Mouse (Mus musculus): ENCODE results near the gene Kcnj10.

Gene Kcnj10

DNA sequence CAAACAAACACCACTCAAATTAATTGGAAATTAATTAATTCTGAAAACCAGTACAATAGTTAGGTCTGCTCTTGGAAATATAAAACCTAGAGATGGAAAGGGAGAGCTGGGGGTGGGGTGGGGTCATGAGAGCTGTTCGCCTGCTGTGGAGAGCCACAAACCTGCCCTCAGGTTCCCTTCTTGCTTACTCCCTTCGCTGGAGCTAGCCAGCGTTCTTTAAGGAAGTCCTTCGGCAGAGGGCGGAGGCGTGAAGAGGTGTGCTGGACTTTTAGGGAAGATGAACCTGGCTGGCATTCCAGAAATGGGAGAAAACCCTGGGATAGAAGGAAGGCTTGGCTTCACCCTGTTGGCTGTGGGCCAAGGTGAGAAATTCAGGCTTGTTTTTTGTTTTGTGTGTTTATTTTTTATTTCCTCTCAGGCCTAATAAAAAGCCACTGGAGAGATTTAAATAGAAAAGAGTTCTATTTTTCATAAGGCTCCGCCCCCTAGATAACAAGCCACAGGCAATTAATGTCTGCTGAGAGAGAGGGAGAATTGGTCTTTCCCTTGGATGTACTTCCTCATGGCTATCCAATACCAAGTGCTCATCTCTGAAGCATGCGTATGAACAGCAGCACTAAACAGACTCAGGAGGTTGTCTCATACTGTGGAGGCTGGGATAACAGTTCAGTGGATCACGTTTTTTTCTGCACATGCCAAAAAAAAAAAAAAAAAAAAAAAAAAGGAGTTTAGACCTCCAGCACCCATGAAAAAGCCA, 56.2 kb downstream of the Kcnj10 start:
- in situ Hi-C loops (cut with MboI; ENCODE audit: low pct_unique_long_range_greater_than_20kb in 1 of 2, low sequenced_read_pairs in 2 of 2, unreplicated experiment in 1 of 2), result no loop called here

- in situ Hi-C loops (cut with MboI; ENCODE audit: low pct_unique_long_range_greater_than_20kb in 1 of 2, low sequenced_read_pairs in 2 of 2, unreplicated experiment in 1 of 2), result loop anchor here (10.0 to 25.0 kb wide), 4 partner anchors 219 to 981 kb away; partner anchors contain the start of genes Ackr1 (in 1 of the 2) and Dusp23 (in 1 of the 2)
Observed at GRCm38 (mm10) chr1:172406077-172406706, 65.2 kb downstream of the Kcnj10 start.

- in situ Hi-C loops (cut with MboI; ENCODE audit: low pct_unique_long_range_greater_than_20kb in 1 of 2, low sequenced_read_pairs in 2 of 2, unreplicated experiment in 1 of 2), result loop anchor here (10.0 to 25.0 kb wide), 4 partner anchors 216 to 978 kb away; partner anchors contain the start of genes Ackr1 (in 1 of the 2) and Dusp23 (in 1 of the 2)
Observed at GRCm38 (mm10) chr1:172408996-172409395, 68.0 kb downstream of the Kcnj10 start.

DNA sequence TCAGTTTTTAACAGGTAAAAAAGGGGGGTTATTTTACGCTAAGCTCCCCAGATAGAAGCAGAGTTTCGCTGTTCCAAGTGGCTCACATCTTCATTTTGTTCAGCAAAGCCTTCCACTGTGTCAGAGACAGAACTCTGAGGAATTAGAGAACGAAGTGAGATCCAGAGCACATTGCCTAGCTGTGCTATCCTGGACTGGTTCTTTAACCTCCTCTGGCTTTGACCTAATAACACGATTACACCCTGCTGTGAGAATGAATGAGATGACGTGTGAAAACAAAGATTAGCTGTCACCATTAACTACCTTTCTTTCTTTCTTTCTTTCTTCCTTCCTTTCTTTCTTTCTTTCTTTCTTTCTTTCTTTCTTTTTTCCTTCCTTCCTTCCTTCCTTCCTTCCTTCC, 68.4 kb downstream of the Kcnj10 start:
- in situ Hi-C loops (cut with MboI; ENCODE audit: low pct_unique_long_range_greater_than_20kb in 1 of 2, low sequenced_read_pairs in 2 of 2, unreplicated experiment in 1 of 2), result loop anchor here (10.0 to 25.0 kb wide), 4 partner anchors 215 to 978 kb away; partner anchors contain the start of genes Ackr1 (in 1 of the 2) and Dusp23 (in 1 of the 2)

GRCm38 (mm10) chr1:172410806-172411205, 69.8 kb downstream of the Kcnj10 start:
- in situ Hi-C loops (cut with MboI; ENCODE audit: low pct_unique_long_range_greater_than_20kb in 1 of 2, low sequenced_read_pairs in 2 of 2, unreplicated experiment in 1 of 2), result loop anchor here (10.0 to 25.0 kb wide), 4 partner anchors 74 to 976 kb away; partner anchors contain the start of genes Ackr1 (in 1 of the 2), Dusp23 (in 1 of the 2) and Igsf9 (in 1 of the 2)

DNA sequence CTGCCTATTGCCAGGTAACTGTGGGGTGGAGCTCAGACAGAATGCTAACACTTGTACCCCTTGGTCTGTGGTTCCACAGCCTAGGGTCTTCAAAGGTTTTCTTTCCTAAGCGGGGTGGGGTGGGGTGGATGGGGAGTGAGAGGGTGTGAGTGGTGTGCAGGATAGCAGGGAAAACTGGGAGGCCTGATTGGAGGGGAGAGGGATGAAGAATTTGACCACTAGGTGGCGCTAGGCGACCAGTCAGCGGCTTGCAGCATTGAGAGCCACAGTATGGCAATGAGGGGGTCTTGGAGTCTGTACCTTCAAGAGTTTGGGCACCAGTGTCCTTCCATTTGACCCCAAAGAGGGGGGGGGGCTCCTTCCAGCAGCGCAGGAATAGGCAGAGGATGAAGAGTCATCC, 71.2 kb downstream of the Kcnj10 start:
- in situ Hi-C loops (cut with MboI; ENCODE audit: low pct_unique_long_range_greater_than_20kb in 1 of 2, low sequenced_read_pairs in 2 of 2, unreplicated experiment in 1 of 2), result loop anchor here (10.0 to 25.0 kb wide), 4 partner anchors 73 to 975 kb away; partner anchors contain the start of genes Ackr1 (in 1 of the 2), Dusp23 (in 1 of the 2) and Igsf9 (in 1 of the 2)

DNA sequence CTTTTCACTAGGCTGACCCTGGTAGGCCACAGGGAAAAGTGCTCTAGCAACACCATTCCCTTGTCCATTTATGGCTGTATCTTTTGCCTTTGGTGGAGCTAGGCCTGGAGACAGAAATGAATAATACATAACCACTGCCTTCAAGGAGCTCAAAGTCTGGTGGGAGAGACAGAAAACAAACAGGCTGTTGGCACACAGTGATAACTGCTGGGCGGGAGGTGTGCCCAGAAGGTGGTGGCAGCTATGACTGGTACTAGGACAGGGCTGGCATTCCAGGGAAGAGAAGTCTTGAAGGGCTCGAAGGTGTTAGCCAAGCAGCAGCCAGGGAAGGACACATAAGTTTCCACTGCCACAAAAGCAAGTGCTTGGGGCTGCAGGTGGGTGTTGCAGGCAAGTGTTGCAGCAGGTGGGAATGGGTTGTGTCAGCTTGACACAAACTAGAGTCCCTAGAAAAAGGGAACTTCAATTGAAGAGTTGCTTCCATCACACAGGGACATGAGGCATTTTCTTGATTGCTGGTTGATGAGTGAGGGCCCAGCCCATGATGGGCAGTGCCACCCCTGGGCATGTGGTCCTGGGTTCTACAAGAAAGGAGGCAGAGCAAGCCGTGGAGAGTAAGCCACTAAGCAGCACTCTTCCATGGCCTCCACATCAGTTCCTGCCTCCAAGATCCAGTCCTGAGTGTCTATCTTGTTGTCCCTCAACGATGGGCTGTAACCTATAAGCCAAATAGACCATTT, 72.7 kb downstream of the Kcnj10 start:
- in situ Hi-C loops (cut with MboI; ENCODE audit: low pct_unique_long_range_greater_than_20kb in 1 of 2, low sequenced_read_pairs in 2 of 2, unreplicated experiment in 1 of 2), result loop anchor here (10.0 to 25.0 kb wide), 4 partner anchors 71 to 974 kb away; partner anchors contain the start of genes Ackr1 (in 1 of the 2), Dusp23 (in 1 of the 2) and Igsf9 (in 1 of the 2)

DNA sequence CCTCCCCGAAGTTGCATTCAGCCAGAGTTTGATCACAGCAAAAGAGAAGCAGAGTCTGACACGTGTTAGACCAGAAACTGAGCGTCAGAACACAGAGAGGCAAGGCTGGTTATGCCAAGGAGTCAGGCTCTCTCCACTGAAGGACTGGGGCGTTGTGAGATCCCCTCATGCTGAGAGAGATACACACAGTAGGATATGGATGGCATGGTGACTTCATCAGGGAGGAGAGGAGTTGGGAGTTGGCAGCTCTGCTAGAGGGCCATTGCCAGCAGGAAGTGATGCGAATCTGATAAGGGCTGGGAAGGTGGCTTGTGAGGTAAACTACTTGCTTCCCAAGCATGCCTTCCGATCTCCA, 73.2 kb downstream of the Kcnj10 start:
- in situ Hi-C loops (cut with MboI; ENCODE audit: low pct_unique_long_range_greater_than_20kb in 1 of 2, low sequenced_read_pairs in 2 of 2, unreplicated experiment in 1 of 2), result loop anchor here (10.0 to 25.0 kb wide), 4 partner anchors 71 to 973 kb away; partner anchors contain the start of genes Ackr1 (in 1 of the 2), Dusp23 (in 1 of the 2) and Igsf9 (in 1 of the 2)

GRCm38 (mm10) chr1:172415061-172415460, 74.1 kb downstream of the Kcnj10 start:
- in situ Hi-C loops (cut with MboI; ENCODE audit: low pct_unique_long_range_greater_than_20kb in 1 of 2, low sequenced_read_pairs in 2 of 2, unreplicated experiment in 1 of 2), result loop anchor here (5.0 to 25.0 kb wide), 5 partner anchors 62 to 972 kb away; partner anchors contain the start of genes Ackr1 (in 1 of the 2), Dusp23 (in 1 of the 2), Igsf9 (in 1 of the 2) and Slamf9 (in 1 of the 2)

DNA sequence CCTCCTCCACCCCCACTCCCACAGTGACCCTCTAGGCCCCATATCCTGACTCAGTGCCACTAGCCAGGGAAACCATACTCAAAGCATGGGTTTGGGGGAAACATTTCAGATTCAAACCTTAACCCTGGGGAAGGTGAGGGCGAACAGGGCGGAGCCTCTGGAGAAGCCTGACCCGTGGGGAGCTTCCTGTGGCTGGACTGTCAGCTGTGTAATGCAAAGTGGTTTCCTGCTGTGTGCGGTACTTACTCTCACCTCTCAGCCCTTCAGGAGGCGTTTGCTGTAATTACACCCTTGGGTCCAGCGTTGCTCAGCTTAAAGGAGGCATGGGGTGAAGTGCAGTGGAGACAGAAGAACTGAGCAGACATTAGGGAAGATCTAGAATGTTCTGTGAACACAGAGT, 77.2 kb downstream of the Kcnj10 start:
- in situ Hi-C loops (cut with MboI; ENCODE audit: low pct_unique_long_range_greater_than_20kb in 1 of 2, low sequenced_read_pairs in 2 of 2, unreplicated experiment in 1 of 2), result loop anchor here (5.0 to 25.0 kb wide), 5 partner anchors 59 to 969 kb away; partner anchors contain the start of genes Ackr1 (in 1 of the 2), Dusp23 (in 1 of the 2), Igsf9 (in 1 of the 2) and Slamf9 (in 1 of the 2)

GRCm38 (mm10) chr1:172418642-172419041, 77.6 kb downstream of the Kcnj10 start:
- in situ Hi-C loops (cut with MboI; ENCODE audit: low pct_unique_long_range_greater_than_20kb in 1 of 2, low sequenced_read_pairs in 2 of 2, unreplicated experiment in 1 of 2), result loop anchor here (5.0 to 25.0 kb wide), 5 partner anchors 59 to 969 kb away; partner anchors contain the start of genes Ackr1 (in 1 of the 2), Dusp23 (in 1 of the 2), Igsf9 (in 1 of the 2) and Slamf9 (in 1 of the 2)

GRCm38 (mm10) chr1:172420181-172420580, 79.2 kb downstream of the Kcnj10 start:
- in situ Hi-C loops (cut with MboI; ENCODE audit: low pct_unique_long_range_greater_than_20kb in 1 of 2, low sequenced_read_pairs in 2 of 2, unreplicated experiment in 1 of 2), result loop anchor here (25.0 kb wide), 3 partner anchors 217 to 967 kb away; partner anchors contain the start of genes Ackr1 (in 1 of the 2) and Dusp23 (in 1 of the 2)

DNA sequence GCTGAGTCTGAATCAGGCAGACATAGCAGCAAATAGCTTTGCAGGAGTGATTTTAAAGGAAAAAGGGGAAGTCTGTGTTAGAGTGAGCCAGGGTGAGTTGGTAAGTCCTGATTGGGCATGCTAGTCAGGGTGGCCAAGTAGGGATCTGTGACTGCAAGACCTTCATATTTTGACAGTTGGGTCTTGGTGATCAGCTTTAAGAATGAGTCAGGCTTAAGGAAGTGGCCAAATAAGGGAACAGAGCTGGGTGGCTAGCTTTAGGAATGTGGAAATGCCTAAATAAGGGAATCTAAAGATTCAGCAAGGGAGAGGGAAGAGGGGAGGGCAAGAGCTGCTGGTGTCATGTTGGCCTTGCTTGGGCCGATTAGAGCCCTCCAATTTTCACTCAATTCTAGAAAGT, 82.4 kb downstream of the Kcnj10 start:
- in situ Hi-C loops (cut with MboI; ENCODE audit: low pct_unique_long_range_greater_than_20kb in 1 of 2, low sequenced_read_pairs in 2 of 2, unreplicated experiment in 1 of 2), result loop anchor here (25.0 kb wide), 3 partner anchors 214 to 964 kb away; partner anchors contain the start of genes Ackr1 (in 1 of the 2) and Dusp23 (in 1 of the 2)
